Mouse (Mus musculus): ENCODE measurements around the gene Prdx6b. TPM values are rescaled to one million over a fixed set of nuclear protein-coding genes. Genes with fewer than 3 reads are reported as not detected.

The Prdx6b gene
- polyA plus RNA-seq, 1 experiment from 2014 or later: not detected

GRCm38 (mm10) chr2:80340537-80340936 is 48.3 kb downstream of the Prdx6b start:
- Histone ChIP-seq H3K9ac (replicated peaks; ENCODE audit: low read depth, low read length) (no peak overlapping the region), H3K4me3 (ENCODE audit: low read depth, low read length) (no peak overlapping the region), H3K4me1 (ENCODE audit: control insufficient read depth, insufficient read depth, low read length) (no peaks in the 10 kb centered on the region), H3K27me3 (ENCODE audit: control insufficient read depth, insufficient read depth, low read length) (no peaks in the 10 kb centered on the region), H3K27ac (ENCODE audit: low read depth, low read length) (no peak overlapping the region), H3K36me3 (ENCODE audit: control insufficient read depth, insufficient read depth, low read length) (peaks cover 73% of the 10 kb centered on the region), H3K9me3 (ENCODE audit: control insufficient read depth, low read length) (no peaks in the 10 kb centered on the region), H3K4me2 (ENCODE audit: low read depth, low read length) (no peak overlapping the region)
- ATAC-seq (ENCODE audit: low read depth): no peak
- WGBS: 98% methylated on average over 9 of the region's 9 CpGs

Other genes starting within 250 kb of the Prdx6b start
- 12.9 and 15.4 TPM in 2 replicates for gene Pde1a, start 163.0 kb upstream of the Prdx6b start, polyA plus RNA-seq (2014; fragmentation: Nextera tagmentation; extraction: Ambion mirVana)
- 70.2 and 85.1 TPM in 2 replicates for gene Dnajc10, start 23.0 kb downstream of the Prdx6b start, polyA plus RNA-seq (2014; fragmentation: Nextera tagmentation; extraction: Ambion mirVana)
- gene Frzb, start 155.2 kb downstream of the Prdx6b start, polyA plus RNA-seq (2014; fragmentation: Nextera tagmentation; extraction: Ambion mirVana): 33.9 and 41.7 TPM in 2 replicates

Measured in neural tube, embryonic 14.5 days (tissue).